Mouse (Mus musculus): Measurements from ENCODE around the gene Zfand3. TPM values are rescaled to one million over a fixed set of nuclear protein-coding genes. Genes with fewer than 3 reads are reported as not detected.

Gene Zfand3
- 10 to 100 TPM; 23.2 to 25.8 TPM for polyA plus RNA-seq (2017; shearing (Covaris generic))

DNA sequence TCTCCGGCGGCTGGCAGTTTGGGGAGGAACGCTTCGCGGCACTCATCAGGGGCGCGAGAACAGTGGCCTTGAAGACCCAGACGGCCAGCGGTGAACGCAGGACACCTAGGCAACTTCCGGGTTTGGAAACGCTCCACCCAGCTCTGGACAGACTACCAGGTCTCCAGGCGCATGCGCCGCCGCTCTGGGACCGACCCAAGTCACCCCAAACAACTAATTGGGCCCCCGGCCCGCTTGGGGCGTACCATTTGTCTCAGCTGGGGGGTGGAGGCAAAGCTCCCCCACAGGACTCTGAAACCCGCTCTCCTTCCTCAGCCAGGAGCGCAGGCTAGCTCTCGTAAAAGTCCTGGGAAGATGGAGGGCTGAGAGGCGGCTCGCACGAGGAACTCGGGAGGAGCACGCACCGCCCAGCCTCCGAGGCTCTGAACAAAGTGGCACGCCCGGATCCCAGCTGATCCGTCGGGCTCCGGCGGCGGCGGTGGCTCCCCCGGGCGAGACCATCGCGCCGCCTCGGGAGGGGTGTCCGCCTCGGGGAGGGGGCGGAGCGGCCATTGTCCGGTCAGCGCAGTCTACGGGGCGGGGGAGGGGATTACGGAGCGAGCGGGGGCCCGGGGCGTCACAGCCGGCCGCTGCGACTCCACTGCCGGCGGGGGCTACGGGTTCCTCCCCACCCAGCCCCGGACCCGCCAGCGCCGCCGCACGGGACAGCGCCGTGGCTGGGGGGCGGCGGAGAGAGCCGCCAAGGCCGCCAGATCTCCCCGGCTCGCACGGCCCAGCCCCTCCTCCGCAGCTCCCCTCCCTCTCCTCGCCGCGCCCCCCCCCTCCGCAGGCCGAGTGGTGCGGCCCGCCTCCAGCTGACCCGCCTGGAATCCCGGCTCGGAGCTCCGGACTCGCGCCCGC is at the start of gene Zfand3:
Gene Zfand3, plus strand, starts transcription at position 531 of the 900 bp plus-strand sequence.

DNA sequence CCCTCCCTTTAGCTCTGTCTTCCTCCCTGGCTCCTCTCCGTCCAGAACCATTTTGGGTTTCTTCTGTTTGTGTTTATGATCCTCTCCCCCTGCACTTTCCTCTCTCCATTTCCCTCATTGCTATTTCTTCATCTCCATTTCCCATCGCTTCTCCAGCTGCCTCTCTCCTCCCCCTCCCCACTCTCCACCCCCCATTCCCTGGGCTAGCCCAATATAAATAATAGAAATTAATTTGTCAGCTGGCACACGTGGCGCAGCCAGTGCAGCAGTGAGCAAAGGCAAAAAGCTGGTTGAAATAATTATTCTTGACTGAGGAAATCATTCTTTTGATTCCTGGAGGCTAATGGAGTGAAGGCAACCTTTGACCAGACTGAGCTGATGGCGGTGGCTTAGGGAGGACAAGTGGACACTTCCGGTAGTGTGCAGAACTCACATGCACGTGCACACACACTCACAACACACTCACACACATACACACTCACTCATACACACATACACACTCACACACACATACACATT is 34.4 kb upstream of the Zfand3 start, which contains the start of gene Mdga1:
Gene Mdga1, minus strand, starts transcription at position 51 of the 519 bp plus-strand sequence.

Other genes starting within 250 kb of the Zfand3 start
- 1 to 10 TPM in 1 of 2 experiments, under 1 TPM in 1; 0.29 to 2.9 TPM for gene Mdga1, start 34.6 kb upstream of the Zfand3 start, polyA plus RNA-seq (2017; shearing (Covaris generic))